Mouse (Mus musculus): ENCODE measurements at regions not wholly inside any gene's neighbourhood (a gene's known extent, or its start where the extent isn't known, plus 50 kb on each side); places are given as distances from the start of the nearest gene placed in this dataset.

DNA sequence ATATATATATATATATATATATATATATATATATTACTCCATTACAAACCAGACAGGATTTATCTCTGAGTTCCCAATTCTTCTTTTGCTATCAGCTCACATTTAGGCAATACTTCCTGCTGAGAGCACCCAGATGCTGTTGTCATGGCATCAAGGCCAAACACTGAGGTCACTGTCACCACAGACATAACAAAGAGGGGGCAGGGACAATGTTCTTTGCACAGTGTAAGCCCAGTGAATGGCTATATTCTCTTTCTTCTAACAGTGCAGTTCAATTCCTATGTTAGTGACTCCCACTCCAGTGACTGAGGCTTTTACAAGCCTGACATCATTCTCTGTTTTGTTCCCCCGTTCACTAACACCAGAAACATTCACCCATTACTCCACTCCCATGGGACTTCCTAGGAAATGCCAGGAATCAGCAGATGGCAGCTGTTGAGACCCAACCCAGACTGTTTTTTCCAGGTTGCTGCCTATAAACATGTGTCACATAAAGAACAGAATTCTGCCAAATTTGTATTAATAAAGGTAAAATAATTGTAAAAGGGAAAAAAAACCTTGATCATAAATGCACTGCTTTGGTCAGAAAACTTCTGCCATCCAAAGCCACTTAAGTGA lies 289.5 kb downstream of the Slc22a22 start:
- no peak for DNase-seq

- DNase-seq, result peak in 1 of 2 experiments; percentile 3
Measured at GRCm38 (mm10) chr15:57179138-57179537, 298.3 kb downstream of the Slc22a22 start.

DNA sequence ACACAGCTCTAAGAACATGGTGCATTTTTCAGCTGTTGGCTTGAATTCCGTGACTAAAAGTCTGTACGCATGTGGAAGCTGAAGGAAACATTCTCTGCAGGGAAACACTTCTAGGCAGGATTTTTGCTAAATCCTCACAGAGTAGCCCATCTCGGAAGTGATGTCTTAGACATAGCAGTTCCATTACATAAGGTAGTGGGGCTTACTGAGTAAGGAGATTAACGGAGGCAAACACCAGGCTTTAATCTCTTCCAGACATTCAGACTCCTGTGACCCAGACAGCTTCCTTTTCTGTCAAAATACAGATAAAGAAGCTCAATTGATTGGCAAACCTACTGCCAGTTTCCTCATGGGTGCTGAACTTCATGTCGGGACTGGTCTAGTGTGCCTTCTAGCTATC lies 304.7 kb downstream of the Slc22a22 start:
- peak in 1 of 2 experiments; percentile 1 for DNase-seq

GRCm38 (mm10) chr15:57162401-57163343 lies 314.8 kb downstream of the Slc22a22 start:
- no peak for DNase-seq

GRCm38 (mm10) chr15:57140130-57140750 lies 337.2 kb downstream of the Slc22a22 start:
- DNase-seq, result peak; percentile 5 to 29

DNA sequence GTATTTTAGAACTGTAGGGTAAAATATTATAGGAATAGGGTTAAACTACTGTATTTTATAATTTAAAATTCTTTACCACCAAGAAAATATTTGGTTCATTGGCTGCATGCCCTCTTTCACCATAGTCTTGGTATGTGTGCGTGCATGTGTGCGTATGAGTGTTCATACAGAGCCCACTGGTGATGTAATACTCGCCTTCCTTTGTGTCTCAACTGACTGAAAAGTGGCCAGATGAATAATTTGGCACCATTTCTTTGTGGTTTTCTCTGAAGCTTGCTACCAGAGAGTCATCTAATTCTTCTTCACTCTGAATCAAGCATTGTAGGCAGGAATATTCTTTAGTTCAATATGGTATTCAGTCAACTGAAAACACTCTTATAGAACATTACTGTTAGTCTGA lies 372.7 kb downstream of the Slc22a22 start:
- no peak for DNase-seq

DNA sequence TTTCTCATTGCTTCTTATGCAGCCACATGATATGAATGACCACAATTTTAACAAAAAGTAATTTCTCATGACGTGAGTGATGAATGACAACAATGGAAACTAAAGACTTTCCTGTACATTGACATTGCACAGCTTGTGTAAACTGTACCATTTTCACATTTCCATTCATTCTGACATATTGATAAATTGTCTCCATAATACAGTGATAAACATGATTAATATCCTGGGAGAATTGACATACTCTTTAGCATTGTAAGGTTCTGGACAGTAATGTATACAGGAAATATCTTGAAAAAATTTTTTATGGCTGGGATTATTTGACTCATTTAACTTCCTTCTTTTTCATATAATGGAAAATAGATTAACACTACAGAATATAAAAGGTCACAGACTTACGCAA lies 380.1 kb downstream of the Slc22a22 start:
- DNase-seq, result no peak

DNA sequence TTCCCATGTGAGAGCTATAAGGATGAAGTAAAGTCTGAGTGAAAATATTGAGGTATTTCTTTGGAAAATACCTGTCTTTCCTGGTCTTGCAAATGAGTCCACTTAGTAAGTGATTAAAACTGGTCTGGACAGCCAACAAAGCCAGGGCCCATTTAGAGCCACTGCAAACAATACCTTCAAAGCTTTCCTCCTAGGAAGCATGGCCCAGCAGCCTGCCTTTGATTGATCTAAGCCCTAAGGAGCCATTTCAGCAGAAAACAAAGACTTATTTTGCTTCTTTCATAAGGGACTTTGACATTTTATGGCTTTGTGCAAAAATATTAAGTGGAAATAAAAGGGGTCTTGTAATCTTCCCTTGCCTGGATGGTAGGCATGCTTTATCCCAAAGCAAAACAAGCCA lies 397.6 kb downstream of the Slc22a22 start:
- no peak for DNase-seq

DNA sequence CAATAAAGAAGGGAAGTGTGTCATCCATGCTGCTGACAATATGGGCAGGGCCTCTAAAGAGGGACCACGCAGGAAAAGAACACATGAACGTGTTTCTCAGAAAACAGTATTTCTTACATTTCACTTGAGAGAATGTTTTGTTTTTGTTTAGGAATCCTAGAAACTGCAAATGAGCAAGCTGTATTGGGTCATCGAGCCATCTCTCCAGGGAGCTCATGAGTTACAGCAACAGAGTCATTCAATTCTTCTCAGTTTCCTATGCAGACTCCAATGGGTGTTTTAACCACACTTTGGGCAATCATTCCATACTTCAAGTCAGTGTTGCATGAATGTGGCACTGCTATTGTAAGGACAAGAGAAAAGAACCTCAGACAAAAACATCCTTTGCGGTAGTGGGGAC lies 403.6 kb downstream of the Slc22a22 start:
- DNase-seq, result no peak

- DNase-seq, result no peak
Measured at GRCm38 (mm10) chr15:57061502-57061901, 415.9 kb downstream of the Slc22a22 start.

- DNase-seq, result no peak
Measured at GRCm38 (mm10) chr15:57059550-57060195, 417.8 kb downstream of the Slc22a22 start.

GRCm38 (mm10) chr15:57052287-57052686 lies 425.1 kb downstream of the Slc22a22 start:
- no peak for DNase-seq

- peak; percentile 8 to 23 for DNase-seq
Measured at GRCm38 (mm10) chr15:57036806-57037566, 440.4 kb downstream of the Slc22a22 start.

- DNase-seq, result no peak
Measured at GRCm38 (mm10) chr15:57033012-57033411, 444.4 kb downstream of the Slc22a22 start.

Data from lung, adult 18-20 months (tissue).